Mouse (Mus musculus): Measurements from ENCODE around the gene Josd1. TPM values are rescaled to one million over a fixed set of nuclear protein-coding genes. Genes with fewer than 3 reads are reported as not detected.

Josd1 gene
- polyA plus RNA-seq, 1 experiment from 2014 or later, result 38.3 TPM

GRCm38 (mm10) chr15:79716710-79717109 is 29.0 kb upstream of the Josd1 start:
- ATAC-seq, result no peak
- H3K4me2 ChIP-seq, result no peak overlapping the region
- no peak overlapping the region for H3K9ac ChIP-seq
- H3K36me3 ChIP-seq, result peaks cover 99% of the 10 kb centered on the region
- no peaks in the 10 kb centered on the region for H3K27me3 ChIP-seq (replicated peaks)
- WGBS (ENCODE audit: insufficient replicate concordance), result 91% methylated on average over 6 of the region's 6 CpGs
- peaks cover 11% of the 10 kb centered on the region for H3K4me1 ChIP-seq
- no peak overlapping the region for H3K27ac ChIP-seq
- no peaks in the 10 kb centered on the region for H3K9me3 ChIP-seq (replicated peaks)
- H3K4me3 ChIP-seq, result no peak overlapping the region

DNA sequence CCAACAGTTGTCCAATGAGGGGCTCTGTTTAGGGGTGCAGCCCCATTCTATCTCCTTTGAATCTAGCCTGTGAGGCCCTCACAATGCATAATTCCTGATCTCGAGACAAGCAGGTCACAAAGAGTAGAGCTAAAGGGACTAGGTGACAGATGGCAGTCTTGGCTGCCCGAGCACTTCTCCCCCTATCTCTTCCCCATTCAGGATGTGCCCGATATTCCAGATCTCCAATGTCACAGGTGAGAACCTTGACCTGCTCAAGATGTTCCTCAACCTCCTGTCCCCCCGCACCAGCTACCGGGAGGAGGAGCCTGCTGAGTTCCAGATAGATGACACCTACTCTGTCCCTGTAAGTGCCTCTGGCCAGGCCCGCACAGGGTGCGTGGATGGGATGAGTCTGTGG is 27.9 kb upstream of the Josd1 start:
- peaks cover 11% of the 10 kb centered on the region for H3K4me1 ChIP-seq
- 88% methylated on average over 7 of the region's 7 CpGs for WGBS (ENCODE audit: insufficient replicate concordance)
- peaks cover 100% of the 10 kb centered on the region for H3K36me3 ChIP-seq
- no peak overlapping the region for H3K9ac ChIP-seq
- no peak for ATAC-seq
- H3K27ac ChIP-seq, result no peak overlapping the region
- no peaks in the 10 kb centered on the region for H3K9me3 ChIP-seq (replicated peaks)
- H3K27me3 ChIP-seq (replicated peaks), result no peaks in the 10 kb centered on the region
- no peak overlapping the region for H3K4me3 ChIP-seq
- H3K4me2 ChIP-seq, result no peak overlapping the region

DNA sequence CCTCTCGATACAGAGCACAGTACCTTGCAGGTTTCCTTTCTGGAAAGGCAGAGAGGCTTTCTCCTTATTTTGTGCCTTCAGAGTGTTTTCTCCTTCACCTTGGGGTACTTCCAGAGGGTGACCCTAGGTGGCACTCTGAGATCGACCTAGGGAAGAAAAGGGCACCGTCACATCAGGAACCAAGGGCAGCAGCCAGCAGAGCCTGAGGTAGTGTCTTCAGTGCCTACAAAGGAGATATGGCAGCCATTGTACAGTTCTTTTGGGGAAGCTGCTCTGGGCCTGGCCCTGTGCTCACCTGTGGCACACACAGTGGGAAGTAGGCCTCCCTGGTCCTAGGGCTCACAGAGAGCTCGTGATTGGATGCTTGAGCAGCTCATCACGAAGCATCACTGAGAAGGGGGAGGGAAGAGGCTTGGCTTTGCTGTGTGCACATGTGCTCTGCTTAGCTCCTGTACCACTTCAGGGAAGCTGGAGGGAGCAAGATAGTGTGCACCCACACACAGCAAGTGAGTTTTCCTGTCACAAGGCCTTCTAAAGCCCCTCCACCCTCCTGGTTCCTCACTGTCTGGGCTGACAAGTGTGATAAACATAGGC is 20.6 kb upstream of the Josd1 start:
- Histone ChIP-seq H3K36me3 (peaks cover 75% of the 10 kb centered on the region), H3K4me1 (peaks cover under 1% of the 10 kb centered on the region; the same call in 1 of the 2 replicates), H3K4me2 (no peak overlapping the region), H3K27ac (no peak overlapping the region), H3K9me3 (replicated peaks) (no peaks in the 10 kb centered on the region), H3K27me3 (replicated peaks) (no peaks in the 10 kb centered on the region), H3K9ac (no peak overlapping the region), H3K4me3 (no peak overlapping the region)
- ATAC-seq, result no peak
- WGBS (ENCODE audit: insufficient replicate concordance), result 82% methylated on average over 5 of the region's 5 CpGs

DNA sequence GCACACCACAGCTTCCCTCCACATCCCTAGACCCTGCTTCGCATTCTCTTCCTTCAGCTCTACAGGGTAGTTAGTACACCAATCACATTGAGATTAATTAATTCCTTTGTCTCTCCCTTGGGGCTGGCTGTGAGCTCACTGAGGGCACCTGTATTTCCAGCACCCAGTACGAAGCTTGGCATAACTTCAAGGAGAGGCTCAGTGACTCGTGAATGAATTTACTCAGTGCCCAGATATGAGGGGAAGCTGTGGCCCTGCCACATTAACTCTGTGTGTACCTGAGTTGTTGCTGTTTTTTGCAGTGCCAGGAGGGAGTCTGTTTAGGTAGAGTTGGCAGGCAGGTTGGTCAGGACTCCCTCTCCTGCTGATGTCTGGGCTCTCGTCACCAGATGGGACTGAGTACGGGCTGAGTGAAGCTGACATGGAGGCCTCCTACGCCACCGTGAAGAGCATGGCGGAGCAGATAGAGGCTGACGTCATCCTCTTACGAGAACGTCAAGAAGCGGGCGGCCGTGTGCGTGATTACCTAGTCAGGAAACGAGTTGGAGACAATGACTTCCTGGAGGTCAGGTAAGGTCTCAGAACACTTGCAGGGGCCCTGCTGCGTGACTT is 19.0 kb upstream of the Josd1 start:
- Histone ChIP-seq H3K9me3 (replicated peaks) (no peaks in the 10 kb centered on the region), H3K27me3 (replicated peaks) (no peaks in the 10 kb centered on the region), H3K4me1 (no peaks in the 10 kb centered on the region), H3K4me2 (no peak overlapping the region), H3K27ac (no peak overlapping the region), H3K9ac (no peak overlapping the region), H3K36me3 (peaks cover 58% of the 10 kb centered on the region), H3K4me3 (no peak overlapping the region)
- no peak for ATAC-seq
- WGBS (ENCODE audit: insufficient replicate concordance), result 83% methylated on average over 17 of the region's 17 CpGs

DNA sequence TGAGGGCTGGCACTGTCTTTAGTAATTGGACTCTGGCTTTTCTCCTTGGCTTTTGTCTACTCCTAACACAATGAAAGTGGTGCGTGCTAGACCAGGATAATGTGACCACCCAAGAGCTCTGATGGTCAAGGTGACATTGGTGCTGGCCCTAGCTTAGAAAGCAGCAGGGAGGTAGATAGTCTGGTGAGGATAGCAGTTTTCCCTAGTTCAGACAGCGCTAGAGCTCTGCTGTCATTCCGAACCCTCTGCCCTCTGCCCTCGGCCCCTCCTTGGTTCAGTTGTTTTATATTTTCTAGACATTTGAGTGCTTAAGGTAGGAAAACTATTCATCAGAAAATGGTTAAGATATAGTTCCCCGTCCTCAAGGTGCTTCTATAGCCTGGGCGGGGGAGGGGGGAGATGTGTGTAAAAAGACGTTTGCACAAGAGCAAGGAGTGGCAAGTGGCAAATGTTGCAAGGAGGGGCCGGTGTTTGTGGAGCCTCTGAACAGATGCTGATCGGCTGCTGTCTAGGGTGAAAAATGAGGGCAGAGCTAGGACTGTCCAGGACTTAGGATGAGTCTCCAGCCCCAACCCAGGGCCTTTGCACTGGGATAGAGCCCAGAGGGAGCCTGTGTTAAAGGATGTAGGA is 10.0 kb upstream of the Josd1 start:
- H3K36me3 ChIP-seq, result peaks cover 48% of the 10 kb centered on the region
- no peaks in the 10 kb centered on the region for H3K9me3 ChIP-seq (replicated peaks)
- peak overlapping the region; percentile 95 for H3K27ac ChIP-seq
- H3K27me3 ChIP-seq (replicated peaks), result no peaks in the 10 kb centered on the region
- no peak overlapping the region for H3K4me3 ChIP-seq
- ATAC-seq, result no peak
- peak overlapping the region; percentile 85; the same call in 1 of the 2 replicates for H3K4me2 ChIP-seq
- no peak overlapping the region for H3K9ac ChIP-seq
- H3K4me1 ChIP-seq, result peaks cover 66% of the 10 kb centered on the region
- 69% methylated on average over 9 of the region's 9 CpGs for WGBS (ENCODE audit: insufficient replicate concordance)

- Histone ChIP-seq H3K27me3 (replicated peaks) (no peaks in the 10 kb centered on the region), H3K4me1 (peaks cover 72% of the 10 kb centered on the region), H3K4me2 (peak overlapping the region; percentile 85), H3K4me3 (no peak overlapping the region), H3K9ac (0 out of 2 replicates have a peak overlapping the region, but pooled peaks have one; percentile 40), H3K36me3 (peaks cover 48% of the 10 kb centered on the region), H3K27ac (peak overlapping the region; percentile 95), H3K9me3 (replicated peaks) (no peaks in the 10 kb centered on the region)
- WGBS (ENCODE audit: insufficient replicate concordance), result 64% methylated on average over 6 of the region's 6 CpGs
- ATAC-seq, result no peak
These were observed 9.3 kb upstream of the Josd1 start for GRCm38 (mm10) chr15:79697011-79697410.

DNA sequence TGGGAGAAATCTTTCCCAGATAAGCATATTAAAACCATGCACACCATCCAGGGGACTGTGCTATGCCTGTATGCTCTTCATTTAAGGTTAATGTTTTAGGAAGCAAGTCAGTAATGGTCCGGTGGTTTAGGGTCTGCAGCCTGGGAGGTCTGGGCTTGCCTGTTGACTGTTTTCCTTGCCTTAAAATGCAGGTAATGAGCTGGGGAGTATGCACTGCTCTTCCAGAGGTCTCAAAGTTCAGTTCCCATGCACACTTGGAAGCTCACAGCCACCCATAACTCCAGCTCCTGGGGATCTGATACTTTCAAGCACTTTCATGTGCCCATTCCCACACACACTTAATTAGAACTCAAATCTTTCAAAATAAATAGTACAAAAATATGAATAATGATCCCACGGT is 8.8 kb upstream of the Josd1 start:
- ATAC-seq, result no peak
- H3K9ac ChIP-seq, result peak overlapping the region; percentile 40; the same call in 1 of the 2 replicates
- 79% methylated on average over 2 of the region's 2 CpGs for WGBS (ENCODE audit: insufficient replicate concordance)
- H3K27ac ChIP-seq, result peak overlapping the region; percentile 95
- H3K4me3 ChIP-seq, result no peak overlapping the region
- H3K4me2 ChIP-seq, result peak overlapping the region; percentile 85; the same call in 1 of the 2 replicates
- peaks cover 77% of the 10 kb centered on the region for H3K4me1 ChIP-seq
- no peaks in the 10 kb centered on the region for H3K9me3 ChIP-seq (replicated peaks)
- no peaks in the 10 kb centered on the region for H3K27me3 ChIP-seq (replicated peaks)
- peaks cover 48% of the 10 kb centered on the region for H3K36me3 ChIP-seq

GRCm38 (mm10) chr15:79695516-79695915 is 7.8 kb upstream of the Josd1 start:
- H3K27me3 ChIP-seq (replicated peaks), result no peaks in the 10 kb centered on the region
- WGBS (ENCODE audit: insufficient replicate concordance), result 12% methylated on average over 3 of the region's 3 CpGs
- peak overlapping the region; percentile 95 for H3K27ac ChIP-seq
- peak; percentile 58 for ATAC-seq
- H3K4me2 ChIP-seq, result peak overlapping the region; percentile 85
- H3K4me1 ChIP-seq, result peaks cover 77% of the 10 kb centered on the region
- H3K9ac ChIP-seq, result peak overlapping the region; percentile 97
- H3K36me3 ChIP-seq, result peaks cover 48% of the 10 kb centered on the region
- H3K9me3 ChIP-seq (replicated peaks), result no peaks in the 10 kb centered on the region
- H3K4me3 ChIP-seq, result peak overlapping the region; percentile 91

- peak overlapping the region; percentile 85 for H3K4me2 ChIP-seq
- 19% methylated on average over 4 of the region's 4 CpGs for WGBS (ENCODE audit: insufficient replicate concordance)
These were observed 6.8 kb upstream of the Josd1 start for GRCm38 (mm10) chr15:79694512-79694911.

GRCm38 (mm10) chr15:79693740-79694139 is 6.0 kb upstream of the Josd1 start:
- peak overlapping the region; percentile 85 for H3K4me2 ChIP-seq
- peaks cover 83% of the 10 kb centered on the region for H3K4me1 ChIP-seq
- peak overlapping the region; percentile 91 for H3K4me3 ChIP-seq
- no peaks in the 10 kb centered on the region for H3K9me3 ChIP-seq (replicated peaks)
- no peaks in the 10 kb centered on the region for H3K27me3 ChIP-seq (replicated peaks)
- ATAC-seq, result no peak
- 17% methylated on average over 11 of the region's 11 CpGs for WGBS (ENCODE audit: insufficient replicate concordance)
- peak overlapping the region; percentile 95 for H3K27ac ChIP-seq
- peak overlapping the region; percentile 97 for H3K9ac ChIP-seq
- H3K36me3 ChIP-seq, result peaks cover 39% of the 10 kb centered on the region

More at GRCm38 (mm10) chr15:79694512-79694911, 6.8 kb upstream of the Josd1 start:
- Histone ChIP-seq H3K4me3 (peak overlapping the region; percentile 91), H3K9ac (peak overlapping the region; percentile 97), H3K4me1 (peaks cover 82% of the 10 kb centered on the region), H3K27me3 (replicated peaks) (no peaks in the 10 kb centered on the region), H3K27ac (peak overlapping the region; percentile 95), H3K9me3 (replicated peaks) (no peaks in the 10 kb centered on the region), H3K36me3 (peaks cover 46% of the 10 kb centered on the region)
- peak; percentile 46 for ATAC-seq

DNA sequence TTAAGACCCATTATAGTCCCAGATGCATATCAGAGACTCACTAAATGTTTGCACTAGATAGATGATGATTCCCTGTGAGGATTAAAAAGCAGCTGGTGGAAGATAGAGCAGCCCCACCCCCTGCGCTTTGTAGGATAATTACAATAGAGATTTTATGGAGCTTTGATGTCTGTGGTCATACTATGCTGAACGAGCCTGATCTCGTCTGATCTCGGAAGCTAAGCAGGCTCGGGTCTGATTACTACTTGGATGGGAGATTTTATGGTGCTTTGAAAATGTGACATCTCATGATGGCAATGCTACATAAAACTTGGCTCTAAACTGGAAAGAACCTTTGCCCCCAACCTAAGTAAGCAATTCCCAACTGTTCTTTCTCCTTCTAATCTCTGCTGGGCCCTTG is 4.6 kb upstream of the Josd1 start:
- Histone ChIP-seq H3K36me3 (peaks cover 29% of the 10 kb centered on the region), H3K27ac (peak overlapping the region; percentile 95), H3K4me2 (peak overlapping the region; percentile 85), H3K4me3 (peak overlapping the region; percentile 91), H3K9me3 (replicated peaks) (no peaks in the 10 kb centered on the region), H3K4me1 (peaks cover 78% of the 10 kb centered on the region), H3K9ac (peak overlapping the region; percentile 97), H3K27me3 (replicated peaks) (no peaks in the 10 kb centered on the region)
- 46% methylated on average over 5 of the region's 5 CpGs for WGBS (ENCODE audit: insufficient replicate concordance)
- ATAC-seq, result no peak

DNA sequence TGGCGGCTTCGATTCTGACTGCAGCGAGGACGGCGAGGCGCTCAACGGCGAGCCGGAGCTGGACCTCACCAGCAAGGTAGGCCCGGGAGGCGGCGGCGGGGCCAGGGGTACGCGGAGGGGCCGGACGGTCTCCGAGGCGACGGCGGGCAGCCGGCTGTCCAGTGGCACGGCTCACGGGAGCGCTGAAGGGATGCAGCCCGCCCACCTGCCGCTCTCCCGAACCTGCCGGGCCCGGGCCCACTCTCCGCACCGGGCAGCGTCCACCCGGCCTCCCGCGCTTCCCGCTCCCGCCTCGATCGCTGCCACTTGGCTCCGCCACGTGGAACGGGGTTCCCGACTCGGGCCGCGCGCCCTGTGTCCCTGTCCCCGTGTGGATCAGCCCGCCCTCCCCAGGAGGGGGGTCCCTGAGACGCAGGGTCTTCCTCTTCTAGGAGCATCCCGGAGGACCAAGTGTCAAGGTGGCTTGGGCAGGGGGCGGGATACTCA is 3.3 kb upstream of the Josd1 start:
- peak overlapping the region; percentile 97 for H3K9ac ChIP-seq
- peak overlapping the region; percentile 95 for H3K27ac ChIP-seq
- no peak for ATAC-seq
- H3K4me2 ChIP-seq, result peak overlapping the region; percentile 85
- no peaks in the 10 kb centered on the region for H3K27me3 ChIP-seq (replicated peaks)
- peaks cover 70% of the 10 kb centered on the region for H3K4me1 ChIP-seq
- under 1% methylated on average over 53 of the region's 53 CpGs for WGBS (ENCODE audit: insufficient replicate concordance)
- H3K36me3 ChIP-seq, result peaks cover 16% of the 10 kb centered on the region
- H3K4me3 ChIP-seq, result peak overlapping the region; percentile 91
- no peaks in the 10 kb centered on the region for H3K9me3 ChIP-seq (replicated peaks)
